Mouse (Mus musculus) liver, adult 2 months (tissue): Measurements from ENCODE around the gene Cntd1.

ENCODE experiments used
- CTCF ChIP-seq: fragments of 200-500 bp; IDR thresholded peaks from 2 replicates; pipeline ENCODE4 v1.5.1; 2011; ENCODE audit warnings: low read depth, low read length, control low read depth
- POLR2A ChIP-seq: fragments of 200-500 bp; IDR thresholded peaks from 2 replicates; pipeline ENCODE4 v1.6.1; 2011; ENCODE audit warnings: low read length, control low read depth; ENCODE audit not compliant: insufficient read depth; ENCODE audit errors: extremely low read depth

GRCm38 (mm10) chr11:101259948-101260825, 18.6 kb upstream of the Cntd1 start, which contains the start of gene Wnk4:
- TF ChIP-seq CTCF (no peak), POLR2A (peak; percentile 57)
